Mouse (Mus musculus) splenic B cell, adult 2 months (primary cell): ENCODE results near the gene Ces4a.
A peak's percentile ranks its signal among the peaks of the same experiment; 100 is the strongest.
"Not testable (repeated sequence)": the region's sequence is repeated elsewhere in the genome, so short reads cannot be mapped to it uniquely, and the experiment has no call there.

ENCODE experiments used
- DNase-seq: peaks from one replicate; pipeline ENCODE4 v3.0.0-alpha.2; 2011; ENCODE audit warnings: low read depth, low spot score
- H3K27me3 ChIP-seq: 2 replicates; pipeline ENCODE4 v1.6.1; 2012; ENCODE audit warnings: mild to moderate bottlenecking, low read length, moderate library complexity, mixed read lengths; ENCODE audit not compliant: control insufficient read depth, poor library complexity, insufficient read depth, severe bottlenecking
- H3K36me3 ChIP-seq: 2 replicates; pipeline ENCODE4 v1.6.1; 2012; ENCODE audit warnings: mild to moderate bottlenecking, low read length, moderate library complexity, mixed read lengths; ENCODE audit not compliant: control insufficient read depth, poor library complexity, insufficient read depth, severe bottlenecking

The Ces4a gene

DNA sequence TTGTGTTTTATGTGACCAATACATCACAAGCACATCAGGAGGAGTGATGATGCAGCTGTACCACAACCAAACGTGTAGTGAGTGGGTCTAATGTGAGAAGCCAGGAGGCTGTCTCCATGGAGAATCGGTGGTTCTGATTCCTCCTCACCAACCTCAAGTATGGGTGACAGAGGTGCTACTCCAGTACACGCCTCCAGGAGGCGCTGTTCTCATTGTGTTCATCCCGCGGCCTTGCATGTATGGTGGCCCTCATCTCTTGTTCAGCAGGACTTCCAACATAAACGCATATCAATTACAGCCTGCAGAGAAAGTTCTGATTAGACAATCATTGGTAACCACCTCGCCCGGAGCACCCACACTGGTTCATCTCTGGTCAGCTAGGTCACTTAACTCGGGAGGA, 26.0 kb downstream of the Ces4a start:
- Histone ChIP-seq H3K27me3 (no peaks in the 10 kb centered on the region), H3K36me3 (no peaks in the 10 kb centered on the region)
- peak; percentile 82 for DNase-seq

DNA sequence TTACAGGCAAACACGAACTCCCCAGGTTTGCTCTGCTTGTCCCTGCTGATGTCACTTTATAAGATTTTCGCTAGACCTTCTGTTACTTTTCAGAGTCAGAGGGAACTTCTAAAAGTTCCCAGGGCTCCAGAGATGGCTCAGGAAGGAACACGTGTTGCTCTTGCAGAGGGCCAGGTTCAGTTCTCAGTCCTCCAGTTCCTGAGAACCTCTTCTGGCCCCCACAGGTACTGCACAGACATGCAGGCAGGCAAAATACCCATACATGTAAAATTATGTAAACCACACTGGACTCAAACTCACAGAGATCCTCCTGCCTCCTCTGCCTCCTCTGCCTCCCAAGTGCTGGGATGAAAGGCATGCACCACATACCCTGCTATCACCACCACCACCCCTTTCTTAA, 26.5 kb downstream of the Ces4a start:
- DNase-seq: peak; percentile 30
- no peaks in the 10 kb centered on the region for H3K27me3 ChIP-seq
- H3K36me3 ChIP-seq: no peaks in the 10 kb centered on the region

DNA sequence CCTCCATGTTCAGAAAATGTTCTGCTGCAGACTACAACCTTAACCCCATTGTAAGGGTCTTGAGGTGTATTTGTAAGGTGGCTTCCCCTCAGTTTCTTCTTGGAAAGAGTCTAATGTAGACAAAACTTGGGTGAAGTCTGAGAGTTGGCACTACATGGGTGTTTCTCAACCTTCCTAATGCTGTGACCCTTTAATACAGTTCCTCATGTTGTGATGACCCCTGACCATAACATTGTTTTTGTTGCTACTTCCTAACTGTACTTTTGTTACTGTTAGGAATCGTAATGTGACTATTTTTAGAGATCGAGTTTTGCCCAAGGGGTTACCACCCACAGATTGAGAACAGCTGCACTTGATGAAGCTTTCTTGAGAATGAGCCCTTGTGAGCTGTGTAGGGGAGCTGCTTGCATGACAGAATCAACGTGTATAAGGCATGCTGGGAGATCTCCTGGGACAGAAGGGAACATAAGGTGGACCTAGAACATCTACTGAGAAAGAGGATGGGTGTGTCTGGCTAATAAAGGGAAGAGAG, 29.6 kb downstream of the Ces4a start:
- no peaks in the 10 kb centered on the region for H3K36me3 ChIP-seq

DNA sequence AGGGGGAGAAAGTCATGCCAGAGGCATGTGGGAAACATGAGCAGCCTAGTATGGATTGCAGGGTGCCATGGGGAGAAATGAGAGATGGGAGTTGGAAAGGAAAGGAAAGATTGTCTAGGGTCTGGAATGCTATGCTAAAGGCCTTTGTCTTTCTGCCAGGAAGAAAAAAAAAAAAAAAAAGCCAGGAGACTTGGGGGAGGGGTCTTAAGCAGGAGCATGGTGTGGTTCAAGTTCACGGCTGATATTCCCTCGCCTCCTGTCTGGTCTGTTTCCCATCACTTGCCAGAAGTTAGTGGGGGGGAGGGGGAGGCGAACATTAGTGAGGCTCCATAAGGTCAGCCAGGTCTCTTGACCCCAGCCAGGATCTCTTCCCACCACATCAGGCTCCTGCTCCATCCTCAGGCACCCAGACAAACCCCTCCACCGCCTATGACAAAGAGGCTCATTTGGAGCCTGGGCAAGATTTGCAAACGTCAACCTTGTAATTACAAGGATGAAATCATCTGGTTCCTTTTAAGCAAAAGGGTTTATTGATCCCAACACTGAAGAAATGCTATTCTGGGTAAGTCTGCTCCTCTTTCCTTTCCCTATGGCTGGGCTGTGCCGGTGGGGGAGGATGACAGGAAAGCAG, 32.8 kb downstream of the Ces4a start:
- Histone ChIP-seq H3K27me3 (no peaks in the 10 kb centered on the region), H3K36me3 (no peaks in the 10 kb centered on the region)
- no peak for DNase-seq

More for the DNA sequence above, 29.6 kb downstream of the Ces4a start:
- no peak for DNase-seq
- H3K27me3 ChIP-seq: no peaks in the 10 kb centered on the region

DNA sequence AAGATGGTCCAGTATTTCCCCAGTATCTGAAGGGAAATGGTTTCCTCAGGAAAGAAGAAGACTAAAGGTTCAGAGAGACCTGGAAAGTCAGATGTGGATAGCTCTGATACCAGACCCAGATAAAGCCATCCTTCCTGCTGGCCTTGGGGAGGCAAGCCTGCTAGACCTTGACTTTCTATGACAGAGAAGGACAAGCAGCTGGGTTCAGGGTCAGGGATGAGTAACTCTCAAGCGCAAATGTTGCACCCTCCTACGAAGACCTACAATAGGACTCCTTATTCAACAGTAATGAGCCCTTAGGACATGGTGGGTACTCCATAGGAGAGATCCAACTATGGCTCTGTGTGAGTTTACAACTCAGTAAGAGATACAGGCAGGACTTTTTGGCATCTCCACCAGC, 33.6 kb downstream of the Ces4a start:
- no peak for DNase-seq
- Histone ChIP-seq H3K36me3 (no peaks in the 10 kb centered on the region), H3K27me3 (no peaks in the 10 kb centered on the region)

DNA sequence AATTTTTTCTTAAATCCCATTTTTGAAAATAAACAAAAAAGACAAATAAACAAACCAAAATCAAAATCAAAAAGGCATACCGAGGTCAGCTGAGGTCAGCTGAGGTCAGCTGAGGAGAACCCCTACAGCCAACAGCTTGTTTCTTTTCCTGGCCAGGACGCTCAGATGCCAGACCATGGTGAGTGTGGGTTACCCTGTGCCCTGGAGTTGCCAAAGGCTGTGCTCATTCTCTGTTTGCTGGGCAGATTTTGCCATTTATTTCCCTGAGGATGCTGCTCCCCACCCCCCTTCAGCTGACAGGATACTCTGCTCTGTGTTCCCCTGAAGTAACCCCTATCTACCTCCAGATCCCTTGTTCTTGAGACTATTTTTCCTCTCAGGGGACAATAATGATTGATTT, 35.5 kb downstream of the Ces4a start:
- no peak for DNase-seq
- Histone ChIP-seq H3K36me3 (no peaks in the 10 kb centered on the region), H3K27me3 (no peaks in the 10 kb centered on the region)

DNA sequence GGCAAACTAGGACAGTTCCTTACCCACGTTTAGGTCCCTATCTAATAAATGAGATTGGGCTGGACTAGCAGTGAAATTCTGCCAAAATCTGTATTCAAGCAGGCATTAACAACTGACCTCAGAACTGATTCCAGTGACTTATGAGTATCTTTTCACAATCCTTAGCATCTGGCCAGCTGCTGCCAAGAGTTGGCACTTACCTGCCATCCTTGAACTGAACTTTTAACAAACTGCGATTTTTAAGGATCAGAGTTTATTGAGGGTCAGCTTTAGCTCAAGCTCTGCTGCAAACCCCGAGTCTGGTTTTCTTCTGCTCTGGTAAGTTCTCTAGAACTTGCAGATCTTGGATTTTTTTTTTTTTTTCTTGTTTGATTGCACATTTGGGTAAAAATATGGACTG, 38.0 kb downstream of the Ces4a start:
- DNase-seq: peak; percentile 4
- no peaks in the 10 kb centered on the region for H3K27me3 ChIP-seq
- H3K36me3 ChIP-seq: no peaks in the 10 kb centered on the region

DNA sequence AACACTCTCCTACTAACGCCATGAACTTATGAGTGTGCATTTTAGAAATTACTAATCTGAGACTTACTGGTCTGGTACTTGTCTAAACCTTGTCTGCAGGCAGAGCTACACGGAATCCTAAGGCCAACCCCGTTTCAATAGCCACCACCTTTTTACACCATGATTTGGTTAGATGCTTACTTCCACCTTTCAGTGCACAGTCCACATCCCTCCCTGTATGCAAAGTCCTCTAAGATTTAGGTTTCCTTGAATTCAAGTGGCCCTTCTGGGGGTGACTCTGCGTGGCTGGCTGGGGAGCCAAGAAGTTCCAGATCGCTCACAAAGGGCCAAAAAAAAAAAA, 38.4 kb downstream of the Ces4a start:
- Histone ChIP-seq H3K36me3 (no peaks in the 10 kb centered on the region), H3K27me3 (no peaks in the 10 kb centered on the region)
- no peak for DNase-seq

DNA sequence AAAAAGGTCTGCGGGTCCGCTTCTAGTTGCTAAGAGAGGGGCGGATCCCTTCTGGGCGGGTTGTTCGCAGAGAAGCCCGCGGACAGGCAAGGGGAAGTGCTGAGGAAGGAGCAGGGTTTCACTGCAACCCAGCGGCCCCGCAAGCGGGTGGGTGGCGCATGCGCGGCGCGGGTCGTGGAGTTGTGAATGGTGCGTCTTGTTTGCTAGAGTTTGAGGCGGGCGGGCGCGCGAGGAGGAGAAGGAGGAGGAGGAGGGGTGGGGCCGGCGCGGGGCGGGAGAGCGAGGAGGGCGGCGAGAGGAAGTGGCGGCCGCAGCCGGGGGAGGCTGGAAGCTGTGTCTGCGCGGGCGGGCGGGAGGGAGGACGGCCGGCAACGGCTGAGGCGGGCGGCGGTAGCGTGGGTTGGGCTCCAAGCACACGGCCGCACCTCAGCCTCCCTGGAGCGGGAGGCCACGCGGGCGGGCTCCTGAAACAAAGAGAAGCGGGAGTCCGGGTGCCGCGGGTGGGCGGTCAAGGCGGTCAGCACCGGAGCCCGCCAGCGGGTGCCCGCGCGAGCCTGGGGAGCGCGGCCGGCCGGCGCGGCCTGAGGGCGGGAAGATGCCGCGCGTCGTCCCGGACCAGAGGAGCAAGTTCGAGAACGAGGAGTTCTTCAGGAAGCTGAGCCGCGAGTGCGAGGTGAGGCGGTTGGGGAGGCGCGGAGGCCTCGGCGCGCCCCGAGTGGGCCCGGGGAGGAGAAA, 38.9 kb downstream of the Ces4a start, which contains the start of gene Cbfb:
Gene Cbfb (plus strand): TSS at position 294 of the 735 bp plus-strand sequence.
- peak; percentile 98 for DNase-seq
- no peaks in the 10 kb centered on the region for H3K36me3 ChIP-seq
- H3K27me3 ChIP-seq: no peaks in the 10 kb centered on the region

DNA sequence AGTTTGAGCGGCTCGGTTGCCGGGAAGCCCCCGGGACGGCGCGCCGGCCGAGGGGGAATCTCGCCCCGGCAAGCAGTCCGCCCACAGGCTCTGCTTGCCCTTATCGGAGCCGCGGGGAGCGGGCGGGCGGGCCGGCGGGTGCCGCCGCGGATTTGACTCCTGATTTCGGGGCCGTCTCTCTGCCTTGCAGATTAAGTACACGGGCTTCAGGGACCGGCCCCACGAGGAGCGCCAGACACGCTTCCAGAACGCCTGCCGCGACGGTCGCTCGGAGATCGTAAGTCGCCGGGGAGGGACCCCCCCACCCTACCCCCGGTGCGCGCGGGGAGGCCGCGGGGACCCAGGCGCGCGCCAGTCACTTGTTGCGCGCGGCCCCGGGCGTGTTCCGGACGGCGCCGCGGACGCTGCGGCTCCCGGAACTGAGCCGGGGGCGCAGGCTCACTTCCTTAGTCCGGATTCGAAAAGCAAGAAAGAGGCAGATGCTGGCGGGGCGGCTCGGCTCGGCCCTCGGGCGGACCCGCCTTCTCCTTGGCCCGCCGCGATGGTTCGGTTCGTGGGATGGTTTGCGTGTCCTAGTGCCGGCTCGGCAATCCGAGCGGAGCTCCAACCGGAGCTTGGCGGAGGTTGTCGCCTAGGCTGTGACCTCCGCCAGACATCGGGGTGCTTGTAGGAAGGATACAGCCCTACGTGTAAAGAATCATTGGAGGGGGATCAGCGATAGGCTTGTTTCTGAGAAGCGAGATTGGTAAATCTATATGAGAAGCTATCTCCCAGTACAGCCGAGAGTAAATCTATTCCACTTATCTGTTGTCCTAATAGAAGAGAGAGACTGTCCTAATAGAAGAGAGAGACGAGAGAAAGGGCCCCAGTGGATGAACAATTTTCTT, 39.8 kb downstream of the Ces4a start:
- no peaks in the 10 kb centered on the region; the same call in 1 of the 2 replicates for H3K36me3 ChIP-seq
- peak; percentile 71 for DNase-seq
- H3K27me3 ChIP-seq: no peaks in the 10 kb centered on the region

DNA sequence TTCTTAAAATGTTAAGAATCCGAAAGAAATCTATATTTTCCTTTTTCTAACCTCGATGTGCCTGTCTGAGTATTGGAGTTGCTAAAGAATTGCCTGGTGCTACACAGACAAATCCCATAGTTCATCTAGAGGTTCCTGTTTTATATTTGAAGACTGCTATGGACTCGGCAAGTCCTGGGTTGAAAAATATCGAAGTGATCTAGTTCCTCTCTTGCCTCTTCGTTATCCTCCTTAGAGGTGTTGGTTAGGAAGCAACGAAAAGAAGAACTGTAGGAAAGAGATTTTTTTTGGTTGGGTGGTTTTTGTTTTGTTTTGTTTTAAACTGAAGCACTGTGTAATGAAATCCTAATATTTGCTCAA, 40.4 kb downstream of the Ces4a start:
- H3K27me3 ChIP-seq: no peaks in the 10 kb centered on the region
- no peaks in the 10 kb centered on the region; the same call in 1 of the 2 replicates for H3K36me3 ChIP-seq
- peak; percentile 18 for DNase-seq

DNA sequence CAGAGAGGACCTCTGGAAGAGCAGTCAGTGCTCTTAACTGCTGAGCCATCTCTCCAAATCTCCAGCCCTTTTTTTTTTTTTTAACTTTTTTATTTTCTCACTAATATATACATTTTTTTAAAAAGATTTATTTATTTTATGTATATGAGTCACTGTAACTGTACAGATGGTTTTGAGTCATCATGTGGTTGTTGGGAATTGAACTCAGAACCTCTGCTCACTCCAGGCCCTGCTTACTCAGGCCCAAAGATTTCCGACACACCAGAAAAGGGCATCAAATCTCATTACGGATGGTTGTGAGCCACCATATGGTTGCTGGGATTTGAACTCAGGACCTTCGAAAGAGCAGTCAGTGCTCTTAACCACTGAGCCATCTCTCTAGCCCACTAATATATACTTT, 43.7 kb downstream of the Ces4a start:
- H3K27me3 ChIP-seq, H3K36me3 ChIP-seq, DNase-seq: not testable (repeated sequence)

DNA sequence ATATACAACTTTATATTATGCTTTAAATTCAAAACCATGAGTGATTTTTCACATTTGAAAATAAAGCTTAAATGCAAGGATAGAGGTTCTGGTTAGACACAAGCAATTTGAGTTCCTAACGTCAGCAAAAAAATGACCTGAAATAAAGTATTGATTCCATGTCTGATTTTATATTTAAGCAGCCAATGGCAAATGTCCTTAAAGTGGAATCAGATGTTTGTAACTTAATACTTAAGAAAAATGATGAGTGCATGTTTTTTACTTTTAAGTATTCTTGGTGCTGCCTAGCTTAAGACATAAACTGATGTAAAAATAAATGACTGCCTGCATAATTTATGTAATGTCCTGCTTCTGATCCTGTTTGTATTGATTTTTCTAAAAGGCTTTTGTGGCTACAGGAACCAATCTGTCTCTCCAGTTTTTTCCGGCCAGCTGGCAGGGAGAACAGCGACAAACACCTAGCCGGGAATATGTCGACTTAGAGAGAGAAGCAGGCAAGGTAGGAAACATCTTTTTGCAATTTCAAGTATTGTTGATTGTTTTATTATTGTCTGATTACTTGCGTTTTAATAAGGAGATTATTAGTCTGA, 46.7 kb downstream of the Ces4a start:
- Histone ChIP-seq H3K27me3 (no peaks in the 10 kb centered on the region), H3K36me3 (peaks cover 3% of the 10 kb centered on the region)
- DNase-seq: no peak

DNA sequence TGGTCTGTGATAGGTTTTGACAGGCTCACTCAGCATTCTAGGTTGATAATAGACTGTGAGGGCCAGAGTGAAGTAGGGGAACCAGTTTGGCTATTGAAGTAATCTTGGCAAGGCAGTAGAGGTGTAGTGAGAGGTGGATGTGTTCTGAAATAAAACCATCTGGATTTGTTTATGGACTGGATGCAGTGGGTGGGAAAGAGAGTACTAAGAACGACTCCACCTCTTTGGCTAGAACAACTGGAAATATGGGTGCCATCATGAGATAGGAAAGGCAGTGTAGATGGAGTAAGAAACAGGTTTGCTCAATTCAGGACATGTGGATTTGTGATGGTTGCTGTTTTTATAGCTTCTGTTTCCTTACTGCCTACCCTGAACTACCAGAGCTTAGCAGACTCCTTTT, 50.6 kb downstream of the Ces4a start:
- H3K36me3 ChIP-seq: peaks cover 7% of the 10 kb centered on the region; the same call in 1 of the 2 replicates
- no peaks in the 10 kb centered on the region for H3K27me3 ChIP-seq
- DNase-seq: no peak
